Mouse (Mus musculus): ENCODE data around the gene Dgcr2. TPM values are rescaled to one million over a fixed set of nuclear protein-coding genes. Genes with fewer than 3 reads are reported as not detected.
A peak's percentile ranks its signal among the peaks of the same experiment; 100 is the strongest.

The Dgcr2 gene
- polyA plus RNA-seq, 1 experiment from 2014 or later = 68.8 TPM

- H3K36me3 ChIP-seq (replicated peaks; ENCODE audit: control insufficient read depth, insufficient read depth, low read depth, low read length) = peaks cover 4% of the 10 kb centered on the region
- H3K27me3 ChIP-seq (ENCODE audit: control insufficient read depth, insufficient read depth, low read length) = no peaks in the 10 kb centered on the region
- DNase-seq (ENCODE audit: low spot score) (no peak), ATAC-seq (replicated peaks; ENCODE audit: insufficient number of reproducible peaks, low FRiP score, low TSS enrichment, low read depth) (no peak)
- no peak overlapping the region for H3K4me3 ChIP-seq (ENCODE audit: low read depth, low read length)
- no peaks in the 10 kb centered on the region for H3K9me3 ChIP-seq (replicated peaks; ENCODE audit: control insufficient read depth, low read length)
- WGBS = 89% methylated on average over 1 of the region's 1 CpGs
- no peak overlapping the region for H3K9ac ChIP-seq (replicated peaks; ENCODE audit: low read length)
- no peaks in the 10 kb centered on the region for H3K4me1 ChIP-seq (ENCODE audit: control insufficient read depth, insufficient read depth, low read length)
- no peak overlapping the region for H3K4me2 ChIP-seq (ENCODE audit: low read depth, low read length)
- no peak overlapping the region for H3K27ac ChIP-seq (replicated peaks; ENCODE audit: low read depth, low read length)
Measured at GRCm38 (mm10) chr16:17876096-17876495, 22.3 kb downstream of the Dgcr2 start.

GRCm38 (mm10) chr16:17875174-17875573 lies 23.2 kb downstream of the Dgcr2 start:
- H3K4me3 ChIP-seq (ENCODE audit: low read depth, low read length) = no peak overlapping the region
- no peak overlapping the region for H3K27ac ChIP-seq (replicated peaks; ENCODE audit: low read depth, low read length)
- ATAC-seq (replicated peaks; ENCODE audit: insufficient number of reproducible peaks, low FRiP score, low TSS enrichment, low read depth) (no peak), DNase-seq (ENCODE audit: low spot score) (no peak)
- WGBS = 85% methylated on average over 4 of the region's 4 CpGs
- H3K9ac ChIP-seq (replicated peaks; ENCODE audit: low read length) = no peak overlapping the region
- no peaks in the 10 kb centered on the region for H3K9me3 ChIP-seq (replicated peaks; ENCODE audit: control insufficient read depth, low read length)
- H3K4me2 ChIP-seq (ENCODE audit: low read depth, low read length) = no peak overlapping the region
- H3K4me1 ChIP-seq (ENCODE audit: control insufficient read depth, insufficient read depth, low read length) = no peaks in the 10 kb centered on the region
- peaks cover 4% of the 10 kb centered on the region for H3K36me3 ChIP-seq (replicated peaks; ENCODE audit: control insufficient read depth, insufficient read depth, low read depth, low read length)
- H3K27me3 ChIP-seq (ENCODE audit: control insufficient read depth, insufficient read depth, low read length) = no peaks in the 10 kb centered on the region

DNA sequence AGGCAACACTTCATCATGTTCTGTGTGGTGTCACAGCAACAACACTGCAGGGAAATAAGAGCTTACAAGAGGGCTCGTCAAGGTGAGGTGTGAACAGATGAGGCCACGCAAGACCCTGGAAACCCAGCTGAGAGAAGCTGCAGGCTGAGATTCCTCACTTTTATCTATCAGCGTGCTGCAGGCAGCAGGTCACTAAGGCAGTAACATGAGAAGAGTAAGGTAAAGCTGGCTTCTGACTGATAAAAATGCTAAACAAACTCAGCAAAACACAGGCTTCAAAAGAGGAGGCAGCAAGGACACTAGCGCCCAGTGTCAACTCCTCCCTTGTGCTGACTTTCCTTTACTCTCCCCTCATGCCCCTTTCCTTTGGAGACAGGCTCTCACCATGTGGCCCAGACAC lies 25.4 kb downstream of the Dgcr2 start:
- 59% methylated on average over 4 of the region's 4 CpGs for WGBS
- DNase-seq (ENCODE audit: low spot score) (no peak), ATAC-seq (replicated peaks; ENCODE audit: insufficient number of reproducible peaks, low FRiP score, low TSS enrichment, low read depth) (no peak)
- Histone ChIP-seq H3K9ac (replicated peaks; ENCODE audit: low read length) (no peak overlapping the region), H3K4me3 (ENCODE audit: low read depth, low read length) (no peak overlapping the region), H3K27me3 (ENCODE audit: control insufficient read depth, insufficient read depth, low read length) (no peaks in the 10 kb centered on the region), H3K9me3 (replicated peaks; ENCODE audit: control insufficient read depth, low read length) (no peaks in the 10 kb centered on the region), H3K27ac (replicated peaks; ENCODE audit: low read depth, low read length) (no peak overlapping the region), H3K4me1 (ENCODE audit: control insufficient read depth, insufficient read depth, low read length) (no peaks in the 10 kb centered on the region), H3K4me2 (ENCODE audit: low read depth, low read length) (no peak overlapping the region), H3K36me3 (replicated peaks; ENCODE audit: control insufficient read depth, insufficient read depth, low read depth, low read length) (peaks cover 4% of the 10 kb centered on the region)

DNA sequence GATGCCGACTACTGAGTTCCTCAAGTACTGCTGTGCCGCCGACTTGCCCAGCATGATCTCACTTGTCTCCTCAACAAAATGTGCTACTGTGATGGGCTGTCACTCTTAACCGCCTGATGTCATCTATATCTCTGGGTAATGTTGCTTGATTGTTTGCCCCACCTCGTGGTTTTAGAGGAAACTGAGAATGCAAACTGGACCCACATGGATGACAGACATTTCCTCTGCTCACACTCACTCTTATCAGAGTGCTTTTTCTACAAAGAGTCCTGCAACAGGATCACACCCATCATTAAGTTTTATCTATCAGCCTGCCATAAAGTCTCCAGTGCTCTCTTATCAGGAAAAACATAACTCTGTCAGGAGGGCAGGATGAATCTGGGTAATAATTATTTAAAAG lies 27.1 kb downstream of the Dgcr2 start:
- Histone ChIP-seq H3K9me3 (replicated peaks; ENCODE audit: control insufficient read depth, low read length) (no peaks in the 10 kb centered on the region), H3K27me3 (ENCODE audit: control insufficient read depth, insufficient read depth, low read length) (no peaks in the 10 kb centered on the region), H3K4me2 (ENCODE audit: low read depth, low read length) (no peak overlapping the region), H3K36me3 (replicated peaks; ENCODE audit: control insufficient read depth, insufficient read depth, low read depth, low read length) (peaks cover 4% of the 10 kb centered on the region), H3K9ac (replicated peaks; ENCODE audit: low read length) (no peak overlapping the region), H3K4me3 (ENCODE audit: low read depth, low read length) (no peak overlapping the region), H3K27ac (replicated peaks; ENCODE audit: low read depth, low read length) (no peak overlapping the region), H3K4me1 (ENCODE audit: control insufficient read depth, insufficient read depth, low read length) (no peaks in the 10 kb centered on the region)
- DNase-seq (ENCODE audit: low spot score) = no peak
- 85% methylated on average over 5 of the region's 5 CpGs for WGBS
- no peak for ATAC-seq (replicated peaks; ENCODE audit: insufficient number of reproducible peaks, low FRiP score, low TSS enrichment, low read depth)

GRCm38 (mm10) chr16:17865770-17866169 lies 32.6 kb downstream of the Dgcr2 start:
- peak; percentile 9 for DNase-seq (ENCODE audit: low spot score)
- Histone ChIP-seq H3K27ac (replicated peaks; ENCODE audit: low read depth, low read length) (no peak overlapping the region), H3K9ac (replicated peaks; ENCODE audit: low read length) (no peak overlapping the region), H3K4me1 (ENCODE audit: control insufficient read depth, insufficient read depth, low read length) (no peaks in the 10 kb centered on the region), H3K27me3 (ENCODE audit: control insufficient read depth, insufficient read depth, low read length) (no peaks in the 10 kb centered on the region), H3K4me3 (ENCODE audit: low read depth, low read length) (no peak overlapping the region), H3K9me3 (replicated peaks; ENCODE audit: control insufficient read depth, low read length) (no peaks in the 10 kb centered on the region), H3K4me2 (ENCODE audit: low read depth, low read length) (no peak overlapping the region), H3K36me3 (replicated peaks; ENCODE audit: control insufficient read depth, insufficient read depth, low read depth, low read length) (no peaks in the 10 kb centered on the region; the same call in 1 of the 2 replicates)
- WGBS = 79% methylated on average over 6 of the region's 6 CpGs
- no peak for ATAC-seq (replicated peaks; ENCODE audit: insufficient number of reproducible peaks, low FRiP score, low TSS enrichment, low read depth)

GRCm38 (mm10) chr16:17865293-17865692 lies 33.1 kb downstream of the Dgcr2 start:
- no peaks in the 10 kb centered on the region for H3K9me3 ChIP-seq (replicated peaks; ENCODE audit: control insufficient read depth, low read length)
- H3K36me3 ChIP-seq (replicated peaks; ENCODE audit: control insufficient read depth, insufficient read depth, low read depth, low read length) = no peaks in the 10 kb centered on the region; the same call in 1 of the 2 replicates
- 92% methylated on average over 2 of the region's 2 CpGs for WGBS
- no peak overlapping the region for H3K27ac ChIP-seq (replicated peaks; ENCODE audit: low read depth, low read length)
- ATAC-seq (replicated peaks; ENCODE audit: insufficient number of reproducible peaks, low FRiP score, low TSS enrichment, low read depth) (no peak), DNase-seq (ENCODE audit: low spot score) (no peak)
- no peaks in the 10 kb centered on the region for H3K27me3 ChIP-seq (ENCODE audit: control insufficient read depth, insufficient read depth, low read length)
- H3K9ac ChIP-seq (replicated peaks; ENCODE audit: low read length) = no peak overlapping the region
- no peak overlapping the region for H3K4me3 ChIP-seq (ENCODE audit: low read depth, low read length)
- no peaks in the 10 kb centered on the region for H3K4me1 ChIP-seq (ENCODE audit: control insufficient read depth, insufficient read depth, low read length)
- H3K4me2 ChIP-seq (ENCODE audit: low read depth, low read length) = no peak overlapping the region

DNA sequence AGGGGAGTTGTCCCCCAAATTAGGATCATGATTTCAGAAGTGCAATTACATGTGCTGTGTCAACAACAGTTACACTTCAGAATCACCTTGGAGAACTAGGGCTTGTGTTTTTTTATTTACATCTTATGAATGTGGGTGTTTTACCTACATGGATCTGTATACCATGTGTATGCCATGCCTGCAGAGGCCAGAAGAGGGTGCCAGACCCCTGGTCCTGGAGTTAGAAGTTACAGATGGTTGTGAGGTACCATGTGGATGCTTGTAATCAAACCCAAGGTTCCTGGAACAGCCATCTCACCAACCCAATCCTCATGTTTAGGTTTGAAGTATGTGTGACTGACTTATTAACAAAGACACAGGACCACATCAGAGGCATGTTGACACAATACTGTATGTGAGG lies 39.8 kb downstream of the Dgcr2 start:
- H3K4me2 ChIP-seq (ENCODE audit: low read depth, low read length) = no peak overlapping the region
- peaks cover 17% of the 10 kb centered on the region for H3K36me3 ChIP-seq (replicated peaks; ENCODE audit: control insufficient read depth, insufficient read depth, low read depth, low read length)

GRCm38 (mm10) chr16:17857157-17857556 lies 41.2 kb downstream of the Dgcr2 start:
- no peak for DNase-seq (ENCODE audit: low spot score)
- Histone ChIP-seq H3K4me2 (ENCODE audit: low read depth, low read length) (no peak overlapping the region), H3K4me3 (ENCODE audit: low read depth, low read length) (no peak overlapping the region), H3K9ac (replicated peaks; ENCODE audit: low read length) (no peak overlapping the region), H3K27ac (replicated peaks; ENCODE audit: low read depth, low read length) (no peak overlapping the region), H3K4me1 (ENCODE audit: control insufficient read depth, insufficient read depth, low read length) (no peaks in the 10 kb centered on the region), H3K9me3 (replicated peaks; ENCODE audit: control insufficient read depth, low read length) (no peaks in the 10 kb centered on the region), H3K27me3 (ENCODE audit: control insufficient read depth, insufficient read depth, low read length) (no peaks in the 10 kb centered on the region), H3K36me3 (replicated peaks; ENCODE audit: control insufficient read depth, insufficient read depth, low read depth, low read length) (peaks cover 17% of the 10 kb centered on the region)
- 88% methylated on average over 7 of the region's 7 CpGs for WGBS
- ATAC-seq (replicated peaks; ENCODE audit: insufficient number of reproducible peaks, low FRiP score, low TSS enrichment, low read depth) = no peak

More for the DNA sequence above, 39.8 kb downstream of the Dgcr2 start:
- ATAC-seq (replicated peaks; ENCODE audit: insufficient number of reproducible peaks, low FRiP score, low TSS enrichment, low read depth) = no peak
- H3K27me3 ChIP-seq (ENCODE audit: control insufficient read depth, insufficient read depth, low read length) = no peaks in the 10 kb centered on the region
- H3K4me3 ChIP-seq (ENCODE audit: low read depth, low read length) = no peak overlapping the region
- H3K4me1 ChIP-seq (ENCODE audit: control insufficient read depth, insufficient read depth, low read length) = no peaks in the 10 kb centered on the region
- DNase-seq (ENCODE audit: low spot score) = peak; percentile 49
- no peak overlapping the region for H3K27ac ChIP-seq (replicated peaks; ENCODE audit: low read depth, low read length)
- H3K9me3 ChIP-seq (replicated peaks; ENCODE audit: control insufficient read depth, low read length) = no peaks in the 10 kb centered on the region
- H3K9ac ChIP-seq (replicated peaks; ENCODE audit: low read length) = no peak overlapping the region
